Mouse (Mus musculus): ENCODE results near the gene Lsm7.
A peak's percentile ranks its signal among the peaks of the same experiment; 100 is the strongest.

The Lsm7 gene

GRCm38 (mm10) chr10:80876028-80876427, 21.0 kb upstream of the Lsm7 start:
- DNase-seq (ENCODE audit: low spot score): peak; percentile 69

GRCm38 (mm10) chr10:80874035-80874434, 19.0 kb upstream of the Lsm7 start:
- no peak for DNase-seq (ENCODE audit: low spot score)

- no peak for DNase-seq (ENCODE audit: low spot score)
These were observed 16.6 kb upstream of the Lsm7 start, which contains the start of gene Tmprss9 for GRCm38 (mm10) chr10:80871581-80871980. Tmprss9 (plus strand) TSS chr10:80871848.

- no peak for DNase-seq (ENCODE audit: low spot score)
These were observed 16.0 kb upstream of the Lsm7 start for GRCm38 (mm10) chr10:80870993-80871392.

- DNase-seq (ENCODE audit: low spot score): no peak
These were observed 9.4 kb upstream of the Lsm7 start for GRCm38 (mm10) chr10:80864446-80864845.

- DNase-seq (ENCODE audit: low spot score): no peak
These were observed 7.3 kb upstream of the Lsm7 start for GRCm38 (mm10) chr10:80862305-80862704.

- no peak for DNase-seq (ENCODE audit: low spot score)
These were observed 3.4 kb upstream of the Lsm7 start for GRCm38 (mm10) chr10:80858350-80858935.

GRCm38 (mm10) chr10:80857848-80858247, 2.8 kb upstream of the Lsm7 start:
- no peak for DNase-seq (ENCODE audit: low spot score)

- DNase-seq (ENCODE audit: low spot score): no peak
These were observed 2.4 kb upstream of the Lsm7 start for GRCm38 (mm10) chr10:80857386-80857785.

GRCm38 (mm10) chr10:80856908-80857307, 1.9 kb upstream of the Lsm7 start:
- no peak for DNase-seq (ENCODE audit: low spot score)

GRCm38 (mm10) chr10:80856267-80856666, 1.3 kb upstream of the Lsm7 start:
- DNase-seq (ENCODE audit: low spot score): peak; percentile 73

GRCm38 (mm10) chr10:80855749-80856073, 702 bp upstream of the Lsm7 start:
- no peak for DNase-seq (ENCODE audit: low spot score)

GRCm38 (mm10) chr10:80848571-80848970, 6.4 kb downstream of the Lsm7 start:
- no peak for DNase-seq (ENCODE audit: low spot score)

- DNase-seq (ENCODE audit: low spot score): no peak
These were observed 9.3 kb downstream of the Lsm7 start for GRCm38 (mm10) chr10:80845732-80846131.

- DNase-seq (ENCODE audit: low spot score): no peak
These were observed 9.8 kb downstream of the Lsm7 start for GRCm38 (mm10) chr10:80845055-80845693.

- no peak for DNase-seq (ENCODE audit: low spot score)
These were observed 11.0 kb downstream of the Lsm7 start, which contains the start of gene Lingo3 for GRCm38 (mm10) chr10:80843931-80844547. Lingo3 (minus strand) TSS chr10:80844039.

GRCm38 (mm10) chr10:80843087-80843930, 11.7 kb downstream of the Lsm7 start:
- no peak for DNase-seq (ENCODE audit: low spot score)

- DNase-seq (ENCODE audit: low spot score): no peak
These were observed 12.7 kb downstream of the Lsm7 start for GRCm38 (mm10) chr10:80842334-80842733.

- DNase-seq (ENCODE audit: low spot score): no peak
These were observed 13.3 kb downstream of the Lsm7 start for GRCm38 (mm10) chr10:80841685-80842084.

- no peak for DNase-seq (ENCODE audit: low spot score)
These were observed 15.2 kb downstream of the Lsm7 start for GRCm38 (mm10) chr10:80839848-80840247.

- DNase-seq (ENCODE audit: low spot score): no peak
These were observed 16.6 kb downstream of the Lsm7 start for GRCm38 (mm10) chr10:80838346-80838912.

GRCm38 (mm10) chr10:80837827-80838226, 17.2 kb downstream of the Lsm7 start:
- DNase-seq (ENCODE audit: low spot score): no peak

Measured in MN1 (cell line).